Mouse (Mus musculus): Measurements from ENCODE around the gene Wls. TPM values are rescaled to one million over a fixed set of nuclear protein-coding genes. Genes with fewer than 3 reads are reported as not detected.

Wls gene
- total and polyA plus RNA-seq, 2 experiments = 1.6 to 5.9 TPM

GRCm38 (mm10) chr3:159857112-159857511, 17.6 kb downstream of the Wls start:
- WGBS = 68% methylated on average over 1 of the region's 1 CpGs

GRCm38 (mm10) chr3:159865691-159866090, 26.2 kb downstream of the Wls start:
- Histone ChIP-seq H3K9ac (ENCODE audit: low read depth, low read length) (no peak overlapping the region), H3K36me3 (ENCODE audit: control insufficient read depth, insufficient read depth, low read length) (no peaks in the 10 kb centered on the region), H3K79me2 (ENCODE audit: control insufficient read depth, insufficient read depth, low read length) (no peaks in the 10 kb centered on the region), H3K4me1 (ENCODE audit: control insufficient read depth, insufficient read depth, low read length) (no peaks in the 10 kb centered on the region), H3K27ac (replicated peaks; ENCODE audit: insufficient read depth, low read depth, low read length) (no peak overlapping the region), H3K27me3 (ENCODE audit: control insufficient read depth, insufficient read depth, low read length) (no peaks in the 10 kb centered on the region), H3K4me3 (ENCODE audit: insufficient read depth, low read depth, low read length) (no peak overlapping the region)
- 57% methylated on average over 1 of the region's 1 CpGs for WGBS
- DNase-seq (ENCODE audit: extremely low read depth, low read depth, low spot score) = no peak
- TF ChIP-seq POLR2A (IDR thresholded peaks at IDR 0.05; ENCODE audit: extremely low read depth, insufficient read depth, low read length) (no peak), CTCF (IDR thresholded peaks at IDR 0.05; ENCODE audit: low read depth, low read length) (no peak)

More at GRCm38 (mm10) chr3:159857112-159857511, 17.6 kb downstream of the Wls start:
- no peak overlapping the region for H3K4me3 ChIP-seq (ENCODE audit: insufficient read depth, low read depth, low read length)
- no peak for DNase-seq (ENCODE audit: extremely low read depth, low read depth, low spot score)
- no peaks in the 10 kb centered on the region for H3K27me3 ChIP-seq (ENCODE audit: control insufficient read depth, insufficient read depth, low read length)
- H3K4me1 ChIP-seq (ENCODE audit: control insufficient read depth, insufficient read depth, low read length) = no peaks in the 10 kb centered on the region
- no peaks in the 10 kb centered on the region for H3K36me3 ChIP-seq (ENCODE audit: control insufficient read depth, insufficient read depth, low read length)
- no peak overlapping the region for H3K9ac ChIP-seq (ENCODE audit: low read depth, low read length)
- TF ChIP-seq POLR2A (IDR thresholded peaks at IDR 0.05; ENCODE audit: extremely low read depth, insufficient read depth, low read length) (no peak), CTCF (IDR thresholded peaks at IDR 0.05; ENCODE audit: low read depth, low read length) (no peak)
- no peak overlapping the region for H3K27ac ChIP-seq (replicated peaks; ENCODE audit: insufficient read depth, low read depth, low read length)
- H3K79me2 ChIP-seq (ENCODE audit: control insufficient read depth, insufficient read depth, low read length) = no peaks in the 10 kb centered on the region

GRCm38 (mm10) chr3:159878983-159879382, 39.5 kb downstream of the Wls start:
- H3K79me2 ChIP-seq (ENCODE audit: control insufficient read depth, insufficient read depth, low read length) = no peaks in the 10 kb centered on the region
- no peak for DNase-seq (ENCODE audit: extremely low read depth, low read depth, low spot score)
- no peak for TF ChIP-seq CTCF (IDR thresholded peaks at IDR 0.05; ENCODE audit: low read depth, low read length)
- TF ChIP-seq POLR2A (IDR thresholded peaks at IDR 0.05; ENCODE audit: extremely low read depth, insufficient read depth, low read length) = no peak
- no peaks in the 10 kb centered on the region for H3K4me1 ChIP-seq (ENCODE audit: control insufficient read depth, insufficient read depth, low read length)
- no peak overlapping the region for H3K9ac ChIP-seq (ENCODE audit: low read depth, low read length)
- H3K27me3 ChIP-seq (ENCODE audit: control insufficient read depth, insufficient read depth, low read length) = no peaks in the 10 kb centered on the region
- no peak overlapping the region for H3K27ac ChIP-seq (replicated peaks; ENCODE audit: insufficient read depth, low read depth, low read length)
- H3K4me3 ChIP-seq (ENCODE audit: insufficient read depth, low read depth, low read length) = no peak overlapping the region
- no peaks in the 10 kb centered on the region for H3K36me3 ChIP-seq (ENCODE audit: control insufficient read depth, insufficient read depth, low read length)

GRCm38 (mm10) chr3:159883325-159883724, 43.9 kb downstream of the Wls start:
- no peaks in the 10 kb centered on the region for H3K36me3 ChIP-seq (ENCODE audit: control insufficient read depth, insufficient read depth, low read length)
- H3K9ac ChIP-seq (ENCODE audit: low read depth, low read length) = no peak overlapping the region
- no peak overlapping the region for H3K27ac ChIP-seq (replicated peaks; ENCODE audit: insufficient read depth, low read depth, low read length)
- DNase-seq (ENCODE audit: extremely low read depth, low read depth, low spot score) = peak; percentile 1
- TF ChIP-seq CTCF (IDR thresholded peaks at IDR 0.05; ENCODE audit: low read depth, low read length) = no peak
- TF ChIP-seq POLR2A (IDR thresholded peaks at IDR 0.05; ENCODE audit: extremely low read depth, insufficient read depth, low read length) = no peak
- H3K4me3 ChIP-seq (ENCODE audit: insufficient read depth, low read depth, low read length) = no peak overlapping the region
- H3K27me3 ChIP-seq (ENCODE audit: control insufficient read depth, insufficient read depth, low read length) = no peaks in the 10 kb centered on the region
- H3K4me1 ChIP-seq (ENCODE audit: control insufficient read depth, insufficient read depth, low read length) = no peaks in the 10 kb centered on the region; the same call in 1 of the 2 replicates
- WGBS = 20% methylated on average over 2 of the region's 2 CpGs
- H3K79me2 ChIP-seq (ENCODE audit: control insufficient read depth, insufficient read depth, low read length) = no peaks in the 10 kb centered on the region

- H3K27ac ChIP-seq (replicated peaks; ENCODE audit: insufficient read depth, low read depth, low read length) = no peak overlapping the region
- no peaks in the 10 kb centered on the region for H3K36me3 ChIP-seq (ENCODE audit: control insufficient read depth, insufficient read depth, low read length)
- H3K79me2 ChIP-seq (ENCODE audit: control insufficient read depth, insufficient read depth, low read length) = no peaks in the 10 kb centered on the region
- no peak for DNase-seq (ENCODE audit: extremely low read depth, low read depth, low spot score)
- no peaks in the 10 kb centered on the region; the same call in 1 of the 2 replicates for H3K4me1 ChIP-seq (ENCODE audit: control insufficient read depth, insufficient read depth, low read length)
- no peak overlapping the region for H3K4me3 ChIP-seq (ENCODE audit: insufficient read depth, low read depth, low read length)
- TF ChIP-seq CTCF (IDR thresholded peaks at IDR 0.05; ENCODE audit: low read depth, low read length) = no peak
- no peak for TF ChIP-seq POLR2A (IDR thresholded peaks at IDR 0.05; ENCODE audit: extremely low read depth, insufficient read depth, low read length)
- no peaks in the 10 kb centered on the region for H3K27me3 ChIP-seq (ENCODE audit: control insufficient read depth, insufficient read depth, low read length)
- H3K9ac ChIP-seq (ENCODE audit: low read depth, low read length) = no peak overlapping the region
Measured at GRCm38 (mm10) chr3:159884802-159885201, 45.3 kb downstream of the Wls start.

- Histone ChIP-seq H3K36me3 (ENCODE audit: control insufficient read depth, insufficient read depth, low read length) (no peaks in the 10 kb centered on the region), H3K4me1 (ENCODE audit: control insufficient read depth, insufficient read depth, low read length) (no peaks in the 10 kb centered on the region; the same call in 1 of the 2 replicates), H3K4me3 (ENCODE audit: insufficient read depth, low read depth, low read length) (no peak overlapping the region), H3K27me3 (ENCODE audit: control insufficient read depth, insufficient read depth, low read length) (no peaks in the 10 kb centered on the region), H3K79me2 (ENCODE audit: control insufficient read depth, insufficient read depth, low read length) (no peaks in the 10 kb centered on the region), H3K27ac (replicated peaks; ENCODE audit: insufficient read depth, low read depth, low read length) (no peak overlapping the region), H3K9ac (ENCODE audit: low read depth, low read length) (no peak overlapping the region)
- peak; percentile 54 for DNase-seq (ENCODE audit: extremely low read depth, low read depth, low spot score)
- WGBS = 33% methylated on average over 3 of the region's 3 CpGs
- TF ChIP-seq CTCF (IDR thresholded peaks at IDR 0.05; ENCODE audit: low read depth, low read length) (no peak), POLR2A (IDR thresholded peaks at IDR 0.05; ENCODE audit: extremely low read depth, insufficient read depth, low read length) (no peak)
Measured at GRCm38 (mm10) chr3:159885271-159885670, 45.8 kb downstream of the Wls start.
